Mouse (Mus musculus) gastrocnemius, postnatal 10 days (tissue): ENCODE data around the gene Klhl30. TPM values are rescaled to one million over a fixed set of nuclear protein-coding genes. Genes with fewer than 3 reads are reported as not detected.

Experiments used
- total RNA-seq, 2 experiments: library from RNA; stranded (reverse); gene quantifications; 2 replicates each; pipeline ENCODE4 v1.2.3; 2021

Klhl30 gene
- total RNA-seq, 2 experiments from 2014 or later: 70.3 to 75.2 TPM

Other genes with a start within 250 kb of the Klhl30 start
- under 1 TPM in 1 of 2 experiments, not detected in 1; 0.16 TPM for gene Rbm44, start 205.9 kb upstream of the Klhl30 start, total RNA-seq
- 10 to 100 TPM; 43.7 to 47.1 TPM for gene Ramp1, start 171.2 kb upstream of the Klhl30 start, total RNA-seq
- gene Ube2f, start 100.7 kb upstream of the Klhl30 start, total RNA-seq: 10 to 100 TPM; 56.3 to 57.2 TPM
- gene Scly, start 52.7 kb upstream of the Klhl30 start, total RNA-seq: 10 to 100 TPM; 11.5 to 12.4 TPM
- gene Espnl, start 28.9 kb upstream of the Klhl30 start, total RNA-seq: under 1 TPM; 0.12 to 0.27 TPM
- gene Erfe, start 15.4 kb downstream of the Klhl30 start, total RNA-seq: 1 to 10 TPM; 1.1 to 1.3 TPM
- 10 to 100 TPM; 48.2 to 49.3 TPM for gene Ilkap, start 47.8 kb downstream of the Klhl30 start, total RNA-seq
- 10 to 100 TPM; 19.8 to 21.4 TPM for gene Hes6, start 63.0 kb downstream of the Klhl30 start, total RNA-seq
- 1 to 10 TPM; 4.9 to 6.8 TPM for gene Per2, start 108.3 kb downstream of the Klhl30 start, total RNA-seq
- gene Traf3ip1, start 143.6 kb downstream of the Klhl30 start, total RNA-seq: 1 to 10 TPM; 3.4 to 3.8 TPM
- 10 to 100 TPM; 13.2 to 15.6 TPM for gene Asb1, start 189.5 kb downstream of the Klhl30 start, total RNA-seq